Mouse (Mus musculus) spleen, adult 2 months (tissue): Measurements from ENCODE around the gene Dqx1.

ENCODE experiments used
- CTCF ChIP-seq: fragments of 200-500 bp; IDR thresholded peaks from 2 replicates; pipeline ENCODE4 v1.5.1; 2011; ENCODE audit warnings: mild to moderate bottlenecking, inconsistent platforms; ENCODE audit not compliant: insufficient read depth, insufficient read length, insufficient replicate concordance; ENCODE audit errors: extremely low read depth
- POLR2A ChIP-seq: fragments of 200-500 bp; IDR thresholded peaks from 2 replicates; pipeline ENCODE4 v1.6.1; 2011; ENCODE audit warnings: low read depth, low read length, inconsistent platforms

GRCm38 (mm10) chr6:83029777-83030176 lies 27.9 kb upstream of the Dqx1 start:
- TF ChIP-seq CTCF (no peak), POLR2A (no peak)
